Mouse (Mus musculus) forebrain, embryonic 12.5 days (tissue): ENCODE measurements at regions not wholly inside any gene's neighbourhood (a gene's known extent, or its start where the extent isn't known, plus 50 kb on each side); places are given as distances from the start of the nearest gene placed in this dataset.

Experiments used
- ATAC-seq: fragments of 200-750 bp; cut with Nextera tagmentation; 2 replicates; pipeline ENCODE4 v1.8.0; 2017; ENCODE audit warnings: moderate TSS enrichment; ENCODE audit not compliant: low FRiP score
- H3K27ac ChIP-seq: fragments of 300-500 bp; sonication (generic); 2 replicates; pipeline ENCODE4 v1.5.1; 2016; ENCODE audit warnings: mild to moderate bottlenecking
- H3K27me3 ChIP-seq: fragments of 300-500 bp; sonication (generic); 2 replicates; pipeline ENCODE4 v1.6.1; 2016; ENCODE audit warnings: mild to moderate bottlenecking
- H3K36me3 ChIP-seq: fragments of 300-500 bp; sonication (generic); replicated peaks from 2 replicates; pipeline ENCODE4 v1.6.1; 2016; ENCODE audit warnings: mild to moderate bottlenecking
- H3K4me1 ChIP-seq: fragments of 300-500 bp; sonication (generic); 2 replicates; pipeline ENCODE4 v1.6.1; 2016
- H3K4me2 ChIP-seq: fragments of 300-500 bp; sonication (generic); 2 replicates; pipeline ENCODE4 v1.6.1; 2016; ENCODE audit warnings: mild to moderate bottlenecking, moderate library complexity
- H3K4me3 ChIP-seq: fragments of 300-500 bp; sonication (generic); replicated peaks from 2 replicates; pipeline ENCODE4 v1.5.1; 2016; ENCODE audit warnings: mild to moderate bottlenecking
- H3K9ac ChIP-seq: fragments of 300-500 bp; sonication (generic); 2 replicates; pipeline ENCODE4 v1.6.1; 2016; ENCODE audit warnings: mild to moderate bottlenecking
- H3K9me3 ChIP-seq: fragments of 300-500 bp; sonication (generic); 2 replicates; pipeline ENCODE4 v1.6.1; 2016
- whole genome bisulfite sequencing: fragments of 180-500 bp; shearing (Covaris S2); methylation state at CpG from one replicate; pipeline ENCODE4 v1.1.7; 2016; 5-methylcytosine and 5-hydroxymethylcytosine counted together

- Histone ChIP-seq H3K9ac (no peak overlapping the region), H3K4me2 (no peak overlapping the region), H3K4me3 (no peak overlapping the region), H3K27ac (no peak overlapping the region), H3K9me3 (no peaks in the 10 kb centered on the region), H3K4me1 (peaks cover 4% of the 10 kb centered on the region; the same call in 1 of the 2 replicates), H3K27me3 (no peaks in the 10 kb centered on the region), H3K36me3 (no peaks in the 10 kb centered on the region)
- WGBS = 30% methylated on average over 2 of the region's 2 CpGs
- ATAC-seq = no peak
These were observed 263.1 kb upstream of the Ldb2 start for GRCm38 (mm10) chr5:45062567-45062966.

- H3K9ac ChIP-seq = no peak overlapping the region
- ATAC-seq = no peak
- H3K36me3 ChIP-seq = no peaks in the 10 kb centered on the region
- H3K9me3 ChIP-seq = no peaks in the 10 kb centered on the region
- H3K27me3 ChIP-seq = no peaks in the 10 kb centered on the region
- H3K4me1 ChIP-seq = no peaks in the 10 kb centered on the region
- no peak overlapping the region for H3K27ac ChIP-seq
- no peak overlapping the region for H3K4me3 ChIP-seq
- 76% methylated on average over 4 of the region's 4 CpGs for WGBS
- H3K4me2 ChIP-seq = no peak overlapping the region
These were observed 255.9 kb upstream of the Ldb2 start for GRCm38 (mm10) chr5:45055276-45055959.

- Histone ChIP-seq H3K36me3 (no peaks in the 10 kb centered on the region), H3K27ac (no peak overlapping the region), H3K4me2 (no peak overlapping the region), H3K4me3 (no peak overlapping the region), H3K4me1 (no peaks in the 10 kb centered on the region), H3K9ac (no peak overlapping the region), H3K9me3 (no peaks in the 10 kb centered on the region), H3K27me3 (no peaks in the 10 kb centered on the region)
- no peak for ATAC-seq
These were observed 249.9 kb upstream of the Ldb2 start for GRCm38 (mm10) chr5:45049410-45049809.

- no peak for ATAC-seq
- Histone ChIP-seq H3K27ac (no peak overlapping the region), H3K36me3 (no peaks in the 10 kb centered on the region), H3K4me3 (no peak overlapping the region), H3K9me3 (no peaks in the 10 kb centered on the region), H3K4me1 (no peaks in the 10 kb centered on the region), H3K27me3 (no peaks in the 10 kb centered on the region), H3K9ac (no peak overlapping the region), H3K4me2 (no peak overlapping the region)
- 79% methylated on average over 2 of the region's 2 CpGs for WGBS
These were observed 243.4 kb upstream of the Ldb2 start for GRCm38 (mm10) chr5:45042914-45043313.

- Histone ChIP-seq H3K27ac (no peak overlapping the region), H3K9me3 (no peaks in the 10 kb centered on the region), H3K4me1 (no peaks in the 10 kb centered on the region), H3K36me3 (no peaks in the 10 kb centered on the region), H3K4me3 (no peak overlapping the region), H3K9ac (no peak overlapping the region), H3K4me2 (no peak overlapping the region), H3K27me3 (no peaks in the 10 kb centered on the region)
- no peak for ATAC-seq
- 89% methylated on average over 1 of the region's 1 CpGs for WGBS
These were observed 236.9 kb upstream of the Ldb2 start for GRCm38 (mm10) chr5:45036430-45036829.

- H3K27me3 ChIP-seq = no peaks in the 10 kb centered on the region
- no peak overlapping the region for H3K4me2 ChIP-seq
- H3K4me1 ChIP-seq = no peaks in the 10 kb centered on the region
- no peaks in the 10 kb centered on the region for H3K36me3 ChIP-seq
- no peak overlapping the region for H3K9ac ChIP-seq
- 76% methylated on average over 1 of the region's 1 CpGs for WGBS
- H3K9me3 ChIP-seq = no peaks in the 10 kb centered on the region
- H3K4me3 ChIP-seq = no peak overlapping the region
- ATAC-seq = no peak
- no peak overlapping the region for H3K27ac ChIP-seq
These were observed 233.7 kb upstream of the Ldb2 start for GRCm38 (mm10) chr5:45033146-45033545.

- no peak overlapping the region for H3K9ac ChIP-seq
- no peak for ATAC-seq
- no peak overlapping the region for H3K4me3 ChIP-seq
- no peak overlapping the region for H3K27ac ChIP-seq
- 0 out of 2 replicates have a peak, but pooled peaks cover 6% of the 10 kb centered on the region for H3K4me1 ChIP-seq
- no peaks in the 10 kb centered on the region for H3K27me3 ChIP-seq
- no peak overlapping the region for H3K4me2 ChIP-seq
- no peaks in the 10 kb centered on the region for H3K9me3 ChIP-seq
- no peaks in the 10 kb centered on the region for H3K36me3 ChIP-seq
- WGBS = 36% methylated on average over 3 of the region's 3 CpGs
These were observed 228.4 kb upstream of the Ldb2 start for GRCm38 (mm10) chr5:45027876-45028275.

- WGBS = 90% methylated on average over 2 of the region's 2 CpGs
- Histone ChIP-seq H3K4me1 (0 out of 2 replicates have a peak, but pooled peaks cover 6% of the 10 kb centered on the region), H3K9me3 (no peaks in the 10 kb centered on the region), H3K4me3 (no peak overlapping the region), H3K27ac (no peak overlapping the region), H3K4me2 (no peak overlapping the region), H3K9ac (no peak overlapping the region), H3K36me3 (no peaks in the 10 kb centered on the region), H3K27me3 (no peaks in the 10 kb centered on the region)
- ATAC-seq = no peak
These were observed 225.9 kb upstream of the Ldb2 start for GRCm38 (mm10) chr5:45025383-45025782.

- Histone ChIP-seq H3K9me3 (no peaks in the 10 kb centered on the region), H3K27me3 (no peaks in the 10 kb centered on the region), H3K9ac (no peak overlapping the region), H3K4me2 (no peak overlapping the region), H3K27ac (no peak overlapping the region), H3K4me1 (peaks cover 5% of the 10 kb centered on the region; the same call in 1 of the 2 replicates), H3K4me3 (no peak overlapping the region), H3K36me3 (no peaks in the 10 kb centered on the region)
- WGBS = 8% methylated on average over 2 of the region's 2 CpGs
- ATAC-seq = peak; percentile 83; the same call in 1 of the 2 replicates
These were observed 208.4 kb upstream of the Ldb2 start for GRCm38 (mm10) chr5:45007930-45008329.

GRCm38 (mm10) chr5:45000996-45001395, 201.5 kb upstream of the Ldb2 start:
- Histone ChIP-seq H3K36me3 (no peaks in the 10 kb centered on the region), H3K9ac (no peak overlapping the region), H3K4me1 (no peaks in the 10 kb centered on the region), H3K9me3 (no peaks in the 10 kb centered on the region), H3K27ac (no peak overlapping the region), H3K4me2 (no peak overlapping the region), H3K27me3 (no peaks in the 10 kb centered on the region), H3K4me3 (no peak overlapping the region)
- no peak for ATAC-seq

- no peaks in the 10 kb centered on the region for H3K9me3 ChIP-seq
- WGBS = 87% methylated on average over 3 of the region's 3 CpGs
- no peaks in the 10 kb centered on the region for H3K4me1 ChIP-seq
- no peaks in the 10 kb centered on the region for H3K36me3 ChIP-seq
- H3K27ac ChIP-seq = no peak overlapping the region
- no peaks in the 10 kb centered on the region for H3K27me3 ChIP-seq
- H3K4me3 ChIP-seq = no peak overlapping the region
- no peak for ATAC-seq
- no peak overlapping the region for H3K4me2 ChIP-seq
- H3K9ac ChIP-seq = no peak overlapping the region
These were observed 199.6 kb upstream of the Ldb2 start for GRCm38 (mm10) chr5:44999032-44999431.

- Histone ChIP-seq H3K9me3 (no peaks in the 10 kb centered on the region), H3K9ac (no peak overlapping the region), H3K27me3 (no peaks in the 10 kb centered on the region), H3K4me2 (no peak overlapping the region), H3K4me3 (no peak overlapping the region), H3K27ac (peak overlapping the region; percentile 75), H3K4me1 (peaks cover 9% of the 10 kb centered on the region), H3K36me3 (no peaks in the 10 kb centered on the region)
- 10% methylated on average over 9 of the region's 9 CpGs for WGBS
- ATAC-seq = peak; percentile 68
These were observed 176.1 kb upstream of the Ldb2 start for GRCm38 (mm10) chr5:44975456-44976195.
